Mouse (Mus musculus): Measurements from ENCODE around the gene Il1rap.

DNA sequence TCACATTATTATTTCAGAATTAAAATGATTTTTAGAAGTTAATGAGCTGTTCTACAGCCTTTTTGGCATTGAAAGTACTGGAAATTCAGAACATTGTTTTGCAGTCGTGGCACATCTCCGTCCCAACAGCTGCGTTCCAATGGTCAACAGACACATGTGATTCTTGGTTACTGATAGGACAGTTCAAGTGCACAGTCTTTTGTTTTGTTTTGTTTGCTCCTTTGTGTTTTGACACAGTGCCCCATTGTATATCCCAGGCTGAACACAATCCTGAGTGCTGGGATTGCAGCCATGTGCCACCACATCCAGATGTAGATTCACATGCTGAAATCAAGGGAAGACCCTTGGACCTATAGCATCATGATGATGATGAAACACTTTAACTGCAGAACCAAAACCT lies 129.4 kb downstream of the Il1rap start:
- TF ChIP-seq CTCF (IDR thresholded peaks at IDR 0.05; ENCODE audit: borderline replicate concordance, insufficient read depth, low read depth, low read length) = no peak
- TF ChIP-seq POLR2A (IDR thresholded peaks at IDR 0.05; ENCODE audit: borderline replicate concordance, insufficient read depth, low read length) = no peak
